Mouse (Mus musculus) CH12.LX (cell line): ENCODE results near the gene Fam222b.

Experiments
- CTCF ChIP-seq, 2 experiments: IDR thresholded peaks in 1 of 2; conservative IDR thresholded peaks in 1 of 2; 2 replicates each; pipeline ENCODE4 v1.5.1; 2011 to 2012; ENCODE audit warnings: low read depth in 2 of 2, low read length in 2 of 2, improper control_type of control experiment in 1 of 2, inconsistent platforms in 1 of 2, mild to moderate bottlenecking in 1 of 2, moderate library complexity in 1 of 2
- EP300 ChIP-seq: IDR thresholded peaks from 2 replicates; pipeline ENCODE4 v1.6.1; 2011; ENCODE audit warnings: low read length, improper control_type of control experiment
- JUND ChIP-seq: conservative IDR thresholded peaks from 2 replicates; pipeline ENCODE4 v1.6.1; 2011; ENCODE audit warnings: low read depth, low read length, improper control_type of control experiment
- MAFK ChIP-seq: IDR thresholded peaks from 2 replicates; pipeline ENCODE4 v1.6.1; 2011; ENCODE audit warnings: low read length, improper control_type of control experiment; ENCODE audit not compliant: insufficient replicate concordance
- MAX ChIP-seq: IDR thresholded peaks from 2 replicates; pipeline ENCODE4 v1.6.1; 2011; ENCODE audit warnings: low read length, improper control_type of control experiment
- MAZ ChIP-seq: IDR thresholded peaks from 2 replicates; pipeline ENCODE4 v1.6.1; 2012; ENCODE audit warnings: low read depth, mild to moderate bottlenecking, inconsistent platforms, low read length, improper control_type of control experiment, moderate library complexity
- NELFE ChIP-seq: IDR thresholded peaks from 2 replicates; pipeline ENCODE4 v1.6.1; 2011; ENCODE audit warnings: low read depth, low read length, improper control_type of control experiment
- POLR2A ChIP-seq: IDR thresholded peaks from 2 replicates; pipeline ENCODE4 v1.6.1; 2011; ENCODE audit warnings: low read depth, mild to moderate bottlenecking, improper control_type of control experiment, low read length
- RAD21 ChIP-seq: IDR thresholded peaks from 2 replicates; pipeline ENCODE4 v1.6.1; 2011; ENCODE audit warnings: low read depth, mild to moderate bottlenecking, low read length, improper control_type of control experiment, moderate library complexity
- SIN3A ChIP-seq: IDR thresholded peaks from 2 replicates; pipeline ENCODE4 v1.6.1; 2012; ENCODE audit warnings: low read length, improper control_type of control experiment, inconsistent platforms
- TCF12 ChIP-seq: IDR thresholded peaks from 2 replicates; pipeline ENCODE4 v1.6.1; 2014; ENCODE audit warnings: low read depth, mild to moderate bottlenecking, inconsistent platforms, low read length, improper control_type of control experiment
- USF2 ChIP-seq: conservative IDR thresholded peaks from 2 replicates; pipeline ENCODE4 v1.6.1; 2011; ENCODE audit warnings: low read depth, low read length, improper control_type of control experiment
- ZC3H11A ChIP-seq: IDR thresholded peaks from 2 replicates; pipeline ENCODE4 v1.6.1; 2012; ENCODE audit warnings: low read depth, mild to moderate bottlenecking, inconsistent platforms, low read length, improper control_type of control experiment
- ZKSCAN1 ChIP-seq: IDR thresholded peaks from 2 replicates; pipeline ENCODE4 v1.6.1; 2012; ENCODE audit warnings: low read depth, inconsistent platforms, low read length, improper control_type of control experiment, borderline replicate concordance

GRCm38 (mm10) chr11:78189234-78190040 is 95.0 kb downstream of the Fam222b start:
- TF ChIP-seq JUND: no peak
- no peak for TF ChIP-seq USF2
- no peak for TF ChIP-seq RAD21
- no peak for TF ChIP-seq SIN3A
- TF ChIP-seq TCF12: no peak
- TF ChIP-seq EP300: no peak
- no peak for TF ChIP-seq POLR2A
- TF ChIP-seq ZKSCAN1: no peak
- TF ChIP-seq MAFK: no peak
- no peak for TF ChIP-seq NELFE
- TF ChIP-seq CTCF (conservative IDR thresholded peaks at IDR 0.05 in 1 of 2, IDR thresholded peaks at IDR 0.05 in 1 of 2; ENCODE audit: low read depth in 2 of 2, low read length in 2 of 2): no peak
- no peak for TF ChIP-seq MAZ
- no peak for TF ChIP-seq MAX
- no peak for TF ChIP-seq ZC3H11A
